Mouse (Mus musculus) ES-E14 (cell line): ENCODE measurements around the gene Mgea5.

Experiments used
- CHD2 ChIP-seq: IDR thresholded peaks from 2 replicates; pipeline ENCODE4 v1.6.1; 2014; ENCODE audit warnings: mild to moderate bottlenecking, low read depth, low read length, inconsistent platforms
- ZC3H11A ChIP-seq: IDR thresholded peaks from 2 replicates; pipeline ENCODE4 v1.6.1; 2012; ENCODE audit warnings: low read depth, mild to moderate bottlenecking, inconsistent platforms, low read length, borderline replicate concordance
- ZNF384 ChIP-seq: IDR thresholded peaks from 2 replicates; pipeline ENCODE4 v1.6.1; 2012; ENCODE audit warnings: low read depth, low read length, inconsistent platforms

DNA sequence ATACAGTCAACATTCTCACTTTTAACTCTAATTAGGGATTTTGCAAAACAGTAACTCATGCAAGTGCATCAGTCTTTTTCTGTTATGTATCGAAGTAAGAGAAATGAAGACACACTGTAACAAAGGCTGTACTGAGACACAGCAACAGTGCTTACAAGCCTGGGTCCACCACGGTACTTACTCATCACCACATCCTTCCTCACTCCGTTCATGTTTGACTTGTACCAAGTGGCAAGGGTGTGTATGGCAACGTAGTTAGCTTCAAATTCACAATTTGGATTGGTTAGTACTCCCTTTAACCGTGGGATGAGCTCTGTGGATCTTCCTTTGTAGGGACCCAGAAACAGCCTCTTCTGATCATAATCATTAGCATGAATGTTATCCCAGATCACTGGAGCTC is 12.1 kb downstream of the Mgea5 start:
- TF ChIP-seq ZNF384 (no peak), CHD2 (no peak), ZC3H11A (no peak)
